Mouse (Mus musculus) ES-E14 (cell line): ENCODE data around the gene Get4. TPM values are rescaled to one million over a fixed set of nuclear protein-coding genes. Genes with fewer than 3 reads are reported as not detected.

Source experiments
- DNase-seq: peaks from one replicate; pipeline ENCODE4 v3.0.0-alpha.2; 2013; ENCODE audit warnings: low read depth, low spot score
- H3K27ac ChIP-seq: 2 replicates; pipeline ENCODE4 v1.5.1; 2012; ENCODE audit warnings: low read depth, mild to moderate bottlenecking, low read length, moderate library complexity, mixed read lengths; ENCODE audit not compliant: poor library complexity, insufficient read depth, severe bottlenecking
- H3K36me3 ChIP-seq: 2 replicates; pipeline ENCODE4 v1.6.1; 2012; ENCODE audit warnings: mild to moderate bottlenecking, low read length, moderate library complexity, mixed read lengths; ENCODE audit not compliant: control insufficient read depth, poor library complexity, insufficient read depth, severe bottlenecking
- H3K4me1 ChIP-seq, 2 experiments: fragments of 150-350 bp in 1 of 2; sonication (generic) in 1 of 2; 2 replicates each; pipeline ENCODE4 v1.6.1; 2012; ENCODE audit warnings: low read length in 2 of 2, mild to moderate bottlenecking in 1 of 2, mixed read lengths in 1 of 2; ENCODE audit not compliant: control insufficient read depth in 2 of 2, insufficient read depth in 2 of 2, poor library complexity in 1 of 2
- H3K4me3 ChIP-seq, 2 experiments: fragments of 150-350 bp in 1 of 2; sonication (generic) in 1 of 2; 2 replicates each; pipeline ENCODE4 v1.5.1; 2012; ENCODE audit warnings: low read length in 2 of 2, low read depth in 1 of 2, mild to moderate bottlenecking in 1 of 2, mixed read lengths in 1 of 2; ENCODE audit not compliant: insufficient read depth in 1 of 2, poor library complexity in 1 of 2, severe bottlenecking in 1 of 2
- H3K9ac ChIP-seq: 2 replicates; pipeline ENCODE4 v1.6.1; 2012; ENCODE audit warnings: low read depth, mild to moderate bottlenecking, low read length, mixed read lengths; ENCODE audit not compliant: poor library complexity, insufficient read depth, severe bottlenecking
- H3K9me3 ChIP-seq: fragments of 150-350 bp; sonication (generic); 2 replicates; pipeline ENCODE4 v1.6.1; 2012; ENCODE audit warnings: low read depth, mild to moderate bottlenecking, low read length; ENCODE audit not compliant: control insufficient read depth, insufficient read depth
- CHD2 ChIP-seq: IDR thresholded peaks from 2 replicates; pipeline ENCODE4 v1.6.1; 2014; ENCODE audit warnings: mild to moderate bottlenecking, low read depth, low read length, inconsistent platforms
- HCFC1 ChIP-seq: IDR thresholded peaks from 2 replicates; pipeline ENCODE4 v1.6.1; 2012; ENCODE audit warnings: low read length, inconsistent platforms, borderline replicate concordance; ENCODE audit not compliant: insufficient read depth
- MAFK ChIP-seq: IDR thresholded peaks from 2 replicates; pipeline ENCODE4 v1.6.1; 2014; ENCODE audit warnings: mild to moderate bottlenecking, low read depth, low read length, inconsistent platforms; ENCODE audit not compliant: insufficient read depth
- ZC3H11A ChIP-seq: IDR thresholded peaks from 2 replicates; pipeline ENCODE4 v1.6.1; 2012; ENCODE audit warnings: low read depth, mild to moderate bottlenecking, inconsistent platforms, low read length, borderline replicate concordance
- ZNF384 ChIP-seq: IDR thresholded peaks from 2 replicates; pipeline ENCODE4 v1.6.1; 2012; ENCODE audit warnings: low read depth, low read length, inconsistent platforms
- in situ Hi-C, 2 experiments: fragments of 600-800 bp; cut with MboI; formaldehyde crosslinking; loops; one replicate each; pipeline ENCODE4 v1.15.1; 2025; ENCODE audit warnings: low sequenced_read_pairs in 2 of 2, inconsistent platforms in 1 of 2; ENCODE audit not compliant: unreplicated experiment in 2 of 2
- total RNA-seq: library from RNA; depleted of rRNA; stranded (reverse); fragments of 300-350 nt; gene quantifications from 2 replicates; pipeline ENCODE4 v1.2.3, GENCODE M21; 2012

Gene Get4
- total RNA-seq, 1 experiment, result 140 TPM

GRCm38 (mm10) chr5:139229716-139230115 is 22.4 kb upstream of the Get4 start:
- in situ Hi-C loops, result no loop called here
- TF ChIP-seq HCFC1 (no peak), ZNF384 (no peak), MAFK (no peak), CHD2 (no peak), ZC3H11A (no peak)
- H3K27ac ChIP-seq, result no peak overlapping the region
- H3K4me3 ChIP-seq, result no peak overlapping the region
- peaks cover 0 to 2% of the 10 kb centered on the region in 2 experiments; a peak in 1 of 4 replicates for H3K4me1 ChIP-seq
- H3K9ac ChIP-seq, result no peak overlapping the region
- no peak for DNase-seq
- H3K36me3 ChIP-seq, result peaks cover 47% of the 10 kb centered on the region
- H3K9me3 ChIP-seq, result no peaks in the 10 kb centered on the region

- no peak for TF ChIP-seq HCFC1
- no peak for TF ChIP-seq CHD2
- TF ChIP-seq MAFK, result no peak
- no peak for TF ChIP-seq ZNF384
- Histone ChIP-seq H3K9ac (no peak overlapping the region), H3K27ac (no peak overlapping the region), H3K9me3 (no peaks in the 10 kb centered on the region), H3K4me1 (peaks cover 0 to 2% of the 10 kb centered on the region in 2 experiments; a peak in 1 of 4 replicates), H3K36me3 (peaks cover 51% of the 10 kb centered on the region), H3K4me3 (no peak overlapping the region)
- in situ Hi-C loops, result no loop called here
- no peak for DNase-seq
Observed at GRCm38 (mm10) chr5:139232083-139232482, 20.0 kb upstream of the Get4 start.

- Histone ChIP-seq H3K4me1 (peaks cover 0 to 2% of the 10 kb centered on the region in 2 experiments; a peak in 1 of 4 replicates), H3K9ac (no peak overlapping the region), H3K4me3 (no peak overlapping the region), H3K27ac (no peak overlapping the region), H3K36me3 (peaks cover 61% of the 10 kb centered on the region), H3K9me3 (no peaks in the 10 kb centered on the region)
- no peak for TF ChIP-seq MAFK
- no peak for TF ChIP-seq ZNF384
- TF ChIP-seq CHD2, result no peak
- no peak for TF ChIP-seq HCFC1
- no peak for TF ChIP-seq ZC3H11A
- DNase-seq, result no peak
- in situ Hi-C loops, result no loop called here
Observed at GRCm38 (mm10) chr5:139234423-139234822, 17.7 kb upstream of the Get4 start.

- Histone ChIP-seq H3K4me1 (no peaks in the 10 kb centered on the region), H3K4me3 (no peak overlapping the region), H3K27ac (no peak overlapping the region), H3K9me3 (no peaks in the 10 kb centered on the region), H3K36me3 (peaks cover 73% of the 10 kb centered on the region), H3K9ac (no peak overlapping the region)
- no peak for TF ChIP-seq CHD2
- no peak for TF ChIP-seq ZNF384
- no peak for TF ChIP-seq MAFK
- TF ChIP-seq HCFC1, result no peak
- TF ChIP-seq ZC3H11A, result no peak
- in situ Hi-C loops, result no loop called here
- no peak for DNase-seq
Observed at GRCm38 (mm10) chr5:139237436-139237835, 14.7 kb upstream of the Get4 start.
